13 mouse cellular contexts compared by ENCODE assay signal in genomic region chr1:69727968-69728367, GRCm38 (mm10). TPM values are rescaled to one million over a fixed set of nuclear protein-coding genes. Genes with fewer than 3 reads are reported as not detected.
A peak's percentile ranks its signal among the peaks of the same experiment; 100 is the strongest.
DNase-seq lines count a peak whose midpoint lies in the region; ATAC-seq lines count a peak whose summit lies in the region.
"Had no signal": no experiment of that assay in that cellular context is flagged by ENCODE, and none has a peak within 500 bp of the region (broad histone marks: within the 10 kb centered on the region; RNA-seq: fewer than 3 reads in every experiment).

No protein-coding gene starts in this region.

- no peak overlapping the region for H3K27ac ChIP-seq in kidney, embryonic 15.5 days
- H3K27ac ChIP-seq: neural tube, embryonic 15.5 days had no signal

- no peaks in the 10 kb centered on the region for H3K9me3 ChIP-seq in kidney, embryonic 15.5 days (replicated peaks)
- H3K9me3 ChIP-seq: neural tube, embryonic 15.5 days had no signal

- DNase-seq in kidney, postnatal 14 days, result peak; percentile 18
- DNase-seq in embryo, embryonic 10 days (ENCODE audit: low spot score), result peak; percentile 33
- DNase-seq in kidney, postnatal 4 days, result peak; percentile 8 to 27
- DNase-seq in lung, postnatal 36 days, result peak; percentile 38
- no peak for DNase-seq in spleen, postnatal 14 days (ENCODE audit: low spot score in 2 of 2)
- DNase-seq in layer of hippocampus, adult 9-11 months, result no peak
- no peak for DNase-seq in left cerebral cortex, adult 8-10 months (ENCODE audit: low spot score in 2 of 2)
- DNase-seq: cerebellum, adult 11-12 months; heart, postnatal 10 days; liver; spleen, adult 18-20 months had no signal

- no peaks in the 10 kb centered on the region for H3K27me3 ChIP-seq in kidney, embryonic 15.5 days
- H3K27me3 ChIP-seq: neural tube, embryonic 15.5 days had no signal

- 43% methylated on average over 5 of the region's 5 CpGs for WGBS in kidney, embryonic 15.5 days

- no peak overlapping the region for H3K4me2 ChIP-seq in kidney, embryonic 15.5 days
- H3K4me2 ChIP-seq: neural tube, embryonic 15.5 days had no signal

- ATAC-seq in kidney, embryonic 15.5 days (replicated peaks; ENCODE audit: low FRiP score), result no peak

- no peaks in the 10 kb centered on the region for H3K4me1 ChIP-seq in kidney, embryonic 15.5 days

- no peak overlapping the region for H3K4me3 ChIP-seq in kidney, embryonic 15.5 days (replicated peaks)
- H3K4me3 ChIP-seq: neural tube, embryonic 15.5 days had no signal

- no peak overlapping the region for H3K9ac ChIP-seq in kidney, embryonic 15.5 days
- H3K9ac ChIP-seq: neural tube, embryonic 15.5 days had no signal

- H3K36me3 ChIP-seq in kidney, embryonic 15.5 days, result no peaks in the 10 kb centered on the region
- H3K36me3 ChIP-seq: neural tube, embryonic 15.5 days had no signal

RNA-seq across cellular contexts. Expression of gene Ikzf2, which starts 40.9 kb away (rescaled TPM):
- polyA plus RNA-seq in kidney, embryonic 15.5 days (2015; fragmentation: Nextera tagmentation; extraction: Ambion mirVana), result 3.7 and 4.1 TPM in 2 replicates
- total RNA-seq in left cerebral cortex, adult 8-10 months (2022), result 10 to 100 TPM in 1 of 4 experiments, 1 to 10 TPM in 3; 4.4 to 10.7 (median 7.2) TPM

Comparison
In these comparisons a context has a peak if more than half of its experiments do, and no peak if none do; other contexts are left out.
1. DNase-seq: peak in kidney, postnatal 14 days (single experiment), embryo, embryonic 10 days (single experiment), kidney, postnatal 4 days (2 of 2) and lung, postnatal 36 days (single experiment); none in spleen, postnatal 14 days (0 of 2), layer of hippocampus, adult 9-11 months (single experiment) and left cerebral cortex, adult 8-10 months (0 of 2).